Mouse (Mus musculus): ENCODE results near the gene Gtf3c5. TPM values are rescaled to one million over a fixed set of nuclear protein-coding genes. Genes with fewer than 3 reads are reported as not detected.

The Gtf3c5 gene
- total and polyA plus RNA-seq, 3 experiments = 22.5 to 50.2 TPM; not detected in 1

- Histone ChIP-seq H3K27me3 (ENCODE audit: control insufficient read depth in 1 of 2, insufficient read depth in 2 of 2, low read length in 2 of 2) (no peaks in the 10 kb centered on the region), H3K4me3 (ENCODE audit: control insufficient read depth in 1 of 2, insufficient read depth in 1 of 2, low read depth in 2 of 2, low read length in 2 of 2) (no peak overlapping the region), H3K36me3 (ENCODE audit: control insufficient read depth in 1 of 2, insufficient read depth in 2 of 2, low read length in 2 of 2) (peaks cover 0 to 75% of the 10 kb centered on the region in 2 experiments; a peak in 2 of 4 replicates), H3K9me3 (replicated peaks; ENCODE audit: insufficient read depth, low read length) (no peaks in the 10 kb centered on the region), H3K27ac (ENCODE audit: control insufficient read depth, low read depth, low read length) (peak overlapping the region; percentile 100), H3K79me2 (ENCODE audit: control insufficient read depth, insufficient read depth, low read length, poor library complexity) (peaks cover 2% of the 10 kb centered on the region; the same call in 1 of the 2 replicates), H3K9ac (ENCODE audit: control insufficient read depth, low read depth, low read length, poor library complexity, severe bottlenecking) (peak overlapping the region; percentile 86), H3K4me1 (ENCODE audit: control insufficient read depth in 1 of 2, insufficient read depth in 2 of 2, low read length in 2 of 2) (peaks cover 37 to 77% of the 10 kb centered on the region in 2 experiments)
- peak; percentile 96 for DNase-seq (ENCODE audit: low read depth, low spot score)
- TF ChIP-seq RCOR1 (IDR thresholded peaks at IDR 0.05; ENCODE audit: low read depth, low read length) (peak; percentile 95), CHD1 (IDR thresholded peaks at IDR 0.05; ENCODE audit: low read depth, low read length) (peak; percentile 95; the same call in 1 of the 2 replicates), MAX (IDR thresholded peaks at IDR 0.05; ENCODE audit: low read length) (no peak; the same call in 1 of the 2 replicates), MAZ (IDR thresholded peaks at IDR 0.05; ENCODE audit: low read depth, low read length) (peak; percentile 99), ZNF384 (IDR thresholded peaks at IDR 0.05; ENCODE audit: low read depth, low read length) (no peak), ZMIZ1 (IDR thresholded peaks at IDR 0.05; ENCODE audit: low read depth, low read length) (peak; percentile 88), POLR2A (IDR thresholded peaks at IDR 0.05; ENCODE audit: control insufficient read depth in 1 of 2, insufficient read depth in 1 of 2, low read depth in 1 of 2, low read length in 2 of 2, poor library complexity in 1 of 2) (peak; percentile 22 to 73; a peak in 2 of 4 replicates), NELFE (IDR thresholded peaks at IDR 0.05; ENCODE audit: low read depth, low read length) (peak; percentile 56), ZKSCAN1 (IDR thresholded peaks at IDR 0.05; ENCODE audit: low read depth, low read length) (no peak), MYC (IDR thresholded peaks at IDR 0.05; ENCODE audit: low read depth, low read length) (peak; percentile 12; the same call in 1 of the 2 replicates), JUND (IDR thresholded peaks at IDR 0.05; ENCODE audit: low read depth, low read length) (peak; percentile 30; the same call in 1 of the 2 replicates), HCFC1 (IDR thresholded peaks at IDR 0.05; ENCODE audit: low read depth, low read length) (0 out of 2 replicates have a peak, but pooled peaks have one; percentile 11), BHLHE40 (IDR thresholded peaks at IDR 0.05; ENCODE audit: borderline replicate concordance, low read depth, low read length) (peak; percentile 83), TCF12 (IDR thresholded peaks at IDR 0.05; ENCODE audit: low read depth, low read length) (peak; percentile 100), CHD2 (IDR thresholded peaks at IDR 0.05; ENCODE audit: low read length) (peak; percentile 62), RAD21 (IDR thresholded peaks at IDR 0.05; ENCODE audit: low read depth, low read length) (no peak), TBP (IDR thresholded peaks at IDR 0.05; ENCODE audit: low read depth, low read length) (peak; percentile 81; the same call in 1 of the 2 replicates), ETS1 (IDR thresholded peaks at IDR 0.05; ENCODE audit: low read depth, low read length) (peak; percentile 97), POLR2AphosphoS2 (IDR thresholded peaks at IDR 0.05; ENCODE audit: low read length) (peak; percentile 64), ELF1 (IDR thresholded peaks at IDR 0.05; ENCODE audit: low read depth, low read length) (peak; percentile 34; the same call in 1 of the 2 replicates), SMC3 (IDR thresholded peaks at IDR 0.05; ENCODE audit: low read depth, low read length) (no peak), KAT2A (conservative IDR thresholded peaks at IDR 0.05; ENCODE audit: low read depth, low read length) (peak; percentile 50; the same call in 1 of the 2 replicates), E2F4 (IDR thresholded peaks at IDR 0.05; ENCODE audit: borderline replicate concordance, low read depth, low read length) (peak; percentile 100), ZC3H11A (IDR thresholded peaks at IDR 0.05; ENCODE audit: low read depth, low read length) (no peak), USF2 (IDR thresholded peaks at IDR 0.05; ENCODE audit: borderline replicate concordance in 1 of 2, insufficient read depth in 1 of 2, low read depth in 1 of 2, low read length in 2 of 2) (no peak), MXI1 (IDR thresholded peaks at IDR 0.05; ENCODE audit: low read depth, low read length) (no peak), GABPA (IDR thresholded peaks at IDR 0.05; ENCODE audit: low read depth, low read length) (peak; percentile 84), POLR2AphosphoS5 (IDR thresholded peaks at IDR 0.05; ENCODE audit: borderline replicate concordance, low read depth, low read length) (no peak), SIN3A (IDR thresholded peaks at IDR 0.05; ENCODE audit: low read length) (peak; percentile 100), CTCF (IDR thresholded peaks at IDR 0.05 in 2 of 3, conservative IDR thresholded peaks at IDR 0.05 in 1 of 3; ENCODE audit: control insufficient read depth in 1 of 3, insufficient read depth in 1 of 3, low read depth in 2 of 3, low read length in 3 of 3, poor library complexity in 1 of 3, severe bottlenecking in 1 of 3) (no peak), GATA1 (IDR thresholded peaks at IDR 0.05; ENCODE audit: low read depth, low read length) (peak; percentile 99), EP300 (IDR thresholded peaks at IDR 0.05; ENCODE audit: low read depth in 1 of 2, low read length in 2 of 2) (peak; percentile 100), USF1 (IDR thresholded peaks at IDR 0.05; ENCODE audit: low read depth, low read length) (no peak), MYB (IDR thresholded peaks at IDR 0.05; ENCODE audit: low read depth, low read length) (peak; percentile 99), MEF2A (IDR thresholded peaks at IDR 0.05; ENCODE audit: extremely low read depth, insufficient replicate concordance, low read depth, low read length, poor library complexity, severe bottlenecking) (peak; percentile 74; the same call in 1 of the 2 replicates)
Measured at GRCm38 (mm10) chr2:28601720-28602590, 18.4 kb upstream of the Gtf3c5 start.

All from MEL (cell line).